Mouse (Mus musculus) liver, postnatal 0 days (tissue): ENCODE measurements at regions not wholly inside any gene's neighbourhood (a gene's known extent, or its start where the extent isn't known, plus 50 kb on each side); places are given as distances from the start of the nearest gene placed in this dataset.

Experiments used
- CTCF ChIP-seq: sonication (generic); IDR thresholded peaks from 2 replicates; pipeline ENCODE4 v1.5.1; 2016; ENCODE audit warnings: antibody characterized with exemption, low read depth
- EP300 ChIP-seq: IDR thresholded peaks from 2 replicates; pipeline ENCODE4 v1.6.1; 2016; ENCODE audit warnings: antibody characterized with exemption, low read depth, mild to moderate bottlenecking

- TF ChIP-seq CTCF: no peak
- no peak for TF ChIP-seq EP300
Measured at GRCm38 (mm10) chr4:131167921-131168320, 223.7 kb downstream of the Matn1 start.
